Mouse (Mus musculus) mouse embryonic stem cell (cell line): ENCODE measurements around the gene Dnah7b.
"Not testable (repeated sequence)": the region's sequence is repeated elsewhere in the genome, so short reads cannot be mapped to it uniquely, and the experiment has no call there.

Experiments
- in situ Hi-C, 2 experiments: fragments of 300-500 bp; cut with MboI; formaldehyde crosslinking; loops; 1 replicate in 1 of 2; 3 replicates in 1 of 2; pipeline ENCODE4 v1.14.3; 2019 to 2020; ENCODE audit warnings: low sequenced_read_pairs in 2 of 2, low pct_unique_long_range_greater_than_20kb in 1 of 2, mixed read lengths in 1 of 2; ENCODE audit not compliant: unreplicated experiment in 1 of 2

Dnah7b gene

GRCm38 (mm10) chr1:46278057-46278910 lies 212.2 kb downstream of the Dnah7b start:
- in situ Hi-C loops = not testable (repeated sequence)

- in situ Hi-C loops = not testable (repeated sequence)
These were observed 212.9 kb downstream of the Dnah7b start for GRCm38 (mm10) chr1:46278911-46279565.

- in situ Hi-C loops = not testable (repeated sequence)
These were observed 228.3 kb downstream of the Dnah7b start for GRCm38 (mm10) chr1:46294451-46294850.

- in situ Hi-C loops = not testable (repeated sequence)
These were observed 259.8 kb downstream of the Dnah7b start for GRCm38 (mm10) chr1:46325942-46326341.

- in situ Hi-C loops = not testable (repeated sequence)
These were observed 279.2 kb downstream of the Dnah7b start for GRCm38 (mm10) chr1:46345301-46345700.

- in situ Hi-C loops = not testable (repeated sequence)
These were observed 314.5 kb downstream of the Dnah7b start for GRCm38 (mm10) chr1:46380641-46381040.

GRCm38 (mm10) chr1:46394681-46395297 lies 328.7 kb downstream of the Dnah7b start:
- in situ Hi-C loops = not testable (repeated sequence)

- in situ Hi-C loops = loop anchor here in 1 of 2 experiments (25.0 kb wide), 1 partner anchor 571 kb away; no protein-coding TSS in a partner anchor
These were observed 342.4 kb downstream of the Dnah7b start for GRCm38 (mm10) chr1:46408324-46409115.

GRCm38 (mm10) chr1:46414798-46415197 lies 348.7 kb downstream of the Dnah7b start:
- in situ Hi-C loops = loop anchor here in 1 of 2 experiments (25.0 kb wide), 1 partner anchor 577 kb away; no protein-coding TSS in a partner anchor

GRCm38 (mm10) chr1:46416946-46417345 lies 350.8 kb downstream of the Dnah7b start:
- in situ Hi-C loops = loop anchor here in 1 of 2 experiments (25.0 kb wide), 1 partner anchor 580 kb away; no protein-coding TSS in a partner anchor

- in situ Hi-C loops = loop anchor here in 1 of 2 experiments (25.0 kb wide), 1 partner anchor 582 kb away; no protein-coding TSS in a partner anchor
These were observed 352.9 kb downstream of the Dnah7b start for GRCm38 (mm10) chr1:46418966-46419365.
